Mouse (Mus musculus): ENCODE measurements at regions not wholly inside any gene's neighbourhood (a gene's known extent, or its start where the extent isn't known, plus 50 kb on each side); places are given as distances from the start of the nearest gene placed in this dataset.

- TF ChIP-seq POLR2A (IDR thresholded peaks at IDR 0.05; ENCODE audit: borderline replicate concordance, extremely low read depth, low read depth, low read length) (no peak), CTCF (IDR thresholded peaks at IDR 0.05; ENCODE audit: insufficient read depth, low read length) (no peak)
These were observed 567.8 kb upstream of the Itga1 start for GRCm38 (mm10) chr13:115669516-115669915.

Data from lung, adult 2 months (tissue).